Mouse (Mus musculus) gastrocnemius, adult 8-10 months (tissue): ENCODE results near the gene Cygb. TPM values are rescaled to one million over a fixed set of nuclear protein-coding genes. Genes with fewer than 3 reads are reported as not detected.
A peak's percentile ranks its signal among the peaks of the same experiment; 100 is the strongest.

Experiments used
- DNase-seq, 2 experiments: peaks; one replicate each; pipeline ENCODE4 v3.0.0; 2022; ENCODE audit warnings: low spot score in 2 of 2
- total RNA-seq, 4 experiments: library from RNA; stranded (reverse); gene quantifications; 2 replicates each; pipeline ENCODE4 v1.2.4; 2022

The Cygb gene
- total RNA-seq, 4 experiments from 2014 or later, result 6.4 to 14.4 (median 10.1) TPM

GRCm38 (mm10) chr11:116656348-116657191 lies 2.5 kb upstream of the Cygb start:
- DNase-seq, result no peak

- DNase-seq, result no peak
Measured at GRCm38 (mm10) chr11:116653709-116654221, 348 bp downstream of the Cygb start.

- no peak for DNase-seq
Measured at GRCm38 (mm10) chr11:116653234-116653633, 879 bp downstream of the Cygb start, which contains the start of gene Prcd. TSS of gene Prcd (plus strand) at chr11:116653534.

- no peak for DNase-seq
Measured at GRCm38 (mm10) chr11:116652330-116653098, 1.6 kb downstream of the Cygb start.

- no peak for DNase-seq
Measured at GRCm38 (mm10) chr11:116651339-116651738, 2.8 kb downstream of the Cygb start.

- DNase-seq, result no peak
Measured at GRCm38 (mm10) chr11:116650811-116651210, 3.3 kb downstream of the Cygb start.

- no peak for DNase-seq
Measured at GRCm38 (mm10) chr11:116649711-116650337, 4.3 kb downstream of the Cygb start.

GRCm38 (mm10) chr11:116648976-116649375 lies 5.1 kb downstream of the Cygb start:
- DNase-seq, result no peak

- DNase-seq, result peak in 1 of 2 experiments; percentile 64
Measured at GRCm38 (mm10) chr11:116648213-116648921, 5.7 kb downstream of the Cygb start.

- peak; percentile 61 to 77 for DNase-seq
Measured at GRCm38 (mm10) chr11:116647340-116647991, 6.6 kb downstream of the Cygb start.

GRCm38 (mm10) chr11:116646771-116647170 lies 7.3 kb downstream of the Cygb start:
- DNase-seq, result no peak

GRCm38 (mm10) chr11:116646136-116646535 lies 8.0 kb downstream of the Cygb start:
- no peak for DNase-seq

GRCm38 (mm10) chr11:116645446-116646110 lies 8.5 kb downstream of the Cygb start:
- DNase-seq, result peak in 1 of 2 experiments; percentile 3

GRCm38 (mm10) chr11:116644225-116645112 lies 9.6 kb downstream of the Cygb start:
- DNase-seq, result no peak

GRCm38 (mm10) chr11:116643579-116644224 lies 10.4 kb downstream of the Cygb start:
- DNase-seq, result no peak

GRCm38 (mm10) chr11:116642681-116643578 lies 11.2 kb downstream of the Cygb start:
- peak; percentile 78 for DNase-seq

GRCm38 (mm10) chr11:116641731-116642130 lies 12.4 kb downstream of the Cygb start:
- no peak for DNase-seq
